Mouse (Mus musculus): ENCODE data around the gene Ptprz1. TPM values are rescaled to one million over a fixed set of nuclear protein-coding genes. Genes with fewer than 3 reads are reported as not detected.
A peak's percentile ranks its signal among the peaks of the same experiment; 100 is the strongest.

The Ptprz1 gene
- not detected in 2 replicates for total RNA-seq (2012; rRNA removed)
- not detected in 2 replicates for total RNA-seq (2014; rRNA removed)
- not detected in 2 replicates for polyA plus RNA-seq (2012; ENCODE audit: insufficient read length, low read depth)

- H3K9me3 ChIP-seq (replicated peaks; ENCODE audit: low read length), result no peaks in the 10 kb centered on the region
- no peak for DNase-seq (ENCODE audit: extremely low read depth)
These were observed at the start of gene Ptprz1 for GRCm38 (mm10) chr6:22874781-22875613. Gene Ptprz1 (plus strand): TSS chr6:22875502.

GRCm38 (mm10) chr6:22833637-22834036 lies 41.7 kb upstream of the Ptprz1 start:
- H3K4me1 ChIP-seq (ENCODE audit: control insufficient read depth in 1 of 2, insufficient read depth in 2 of 2), result peaks cover 0 to 18% of the 10 kb centered on the region in 2 experiments; a peak in 2 of 4 replicates
- no peaks in the 10 kb centered on the region for H3K36me3 ChIP-seq (replicated peaks in 1 of 2; ENCODE audit: control insufficient read depth in 1 of 2, insufficient read depth in 1 of 2, low read length in 1 of 2)
- TF ChIP-seq ZNF384 (IDR thresholded peaks at IDR 0.05; ENCODE audit: low read depth, low read length), result peak; percentile 44; the same call in 1 of the 2 replicates
- peak; percentile 80 for TF ChIP-seq BHLHE40 (IDR thresholded peaks at IDR 0.05; ENCODE audit: low read depth, low read length)
- peak; percentile 70 for TF ChIP-seq ETS1 (conservative IDR thresholded peaks at IDR 0.05; ENCODE audit: low read depth, low read length)
- no peak for TF ChIP-seq POLR2AphosphoS2 (IDR thresholded peaks at IDR 0.05; ENCODE audit: low read depth, low read length)
- TF ChIP-seq GABPA (IDR thresholded peaks at IDR 0.05; ENCODE audit: insufficient replicate concordance, low read depth, low read length), result no peak
- 0 out of 2 replicates have a peak, but pooled peaks have one; percentile 14 for TF ChIP-seq TCF12 (IDR thresholded peaks at IDR 0.05; ENCODE audit: low read depth, low read length)
- no peak for TF ChIP-seq E2F4 (IDR thresholded peaks at IDR 0.05; ENCODE audit: insufficient replicate concordance, low read depth, low read length)
- no peak for TF ChIP-seq KAT2A (IDR thresholded peaks at IDR 0.05; ENCODE audit: insufficient replicate concordance, low read length)
- H3K27ac ChIP-seq (ENCODE audit: insufficient read depth, low read depth), result no peak overlapping the region
- H3K79me2 ChIP-seq (replicated peaks; ENCODE audit: control insufficient read depth, extremely low read depth, insufficient read depth, poor library complexity, severe bottlenecking), result no peaks in the 10 kb centered on the region
- H3K4me2 ChIP-seq (ENCODE audit: insufficient read depth, low read depth, poor library complexity, severe bottlenecking), result no peak overlapping the region
- H3K9ac ChIP-seq (ENCODE audit: insufficient read depth, low read depth), result no peak overlapping the region
- no peaks in the 10 kb centered on the region for H3K9me3 ChIP-seq (replicated peaks; ENCODE audit: low read length)
- in situ Hi-C loops (cut with MboI; ENCODE audit: low pct_ligation_motif_present, low pct_unique_long_range_greater_than_20kb, low sequenced_read_pairs), result no loop called here
- H3K4me3 ChIP-seq (replicated peaks in 1 of 3; ENCODE audit: low read depth in 2 of 3, low read length in 2 of 3, poor library complexity in 1 of 3), result no peak overlapping the region
- no peaks in the 10 kb centered on the region for H3K27me3 ChIP-seq (replicated peaks)
- dilution Hi-C loops (cut with MboI; ENCODE audit: extremely low pct_ligation_motif_present, extremely low pct_unique_long_range_greater_than_20kb, low sequenced_read_pairs), result no loop called here
- DNase-seq (ENCODE audit: extremely low read depth), result peak; percentile 69

More at GRCm38 (mm10) chr6:22874781-22875613, at the start of gene Ptprz1:
- H3K79me2 ChIP-seq (replicated peaks; ENCODE audit: control insufficient read depth, extremely low read depth, insufficient read depth, poor library complexity, severe bottlenecking), result no peaks in the 10 kb centered on the region
- dilution Hi-C loops (cut with MboI; ENCODE audit: extremely low pct_ligation_motif_present, extremely low pct_unique_long_range_greater_than_20kb, low sequenced_read_pairs), result no loop called here
- in situ Hi-C loops (cut with MboI; ENCODE audit: low pct_ligation_motif_present, low pct_unique_long_range_greater_than_20kb, low sequenced_read_pairs), result no loop called here
- no peak within 1 kb of the TSS for H3K4me3 ChIP-seq (replicated peaks in 1 of 3; ENCODE audit: low read depth in 2 of 3, low read length in 2 of 3, poor library complexity in 1 of 3)
- H3K27me3 ChIP-seq (replicated peaks), result no peaks in the 10 kb centered on the region
- TF ChIP-seq MAX (IDR thresholded peaks at IDR 0.05; ENCODE audit: low read length) (no peak), ZKSCAN1 (IDR thresholded peaks at IDR 0.05; ENCODE audit: borderline replicate concordance, low read depth, low read length) (no peak), TCF12 (IDR thresholded peaks at IDR 0.05; ENCODE audit: low read depth, low read length) (no peak), POLR2A (IDR thresholded peaks at IDR 0.05; ENCODE audit: low read depth, low read length) (no peak), RCOR1 (conservative IDR thresholded peaks at IDR 0.05; ENCODE audit: low read depth, low read length) (no peak), ZC3H11A (IDR thresholded peaks at IDR 0.05; ENCODE audit: low read depth, low read length) (no peak), E2F4 (IDR thresholded peaks at IDR 0.05; ENCODE audit: insufficient replicate concordance, low read depth, low read length) (no peak), MEF2A (IDR thresholded peaks at IDR 0.05; ENCODE audit: borderline replicate concordance, low read depth, low read length) (no peak), JUN (IDR thresholded peaks at IDR 0.05; ENCODE audit: insufficient read depth, low read depth, low read length) (no peak), MXI1 (IDR thresholded peaks at IDR 0.05; ENCODE audit: low read depth, low read length) (no peak), NRF1 (IDR thresholded peaks at IDR 0.05; ENCODE audit: low read depth, low read length) (no peak), CHD2 (IDR thresholded peaks at IDR 0.05; ENCODE audit: low read length) (no peak), ETS1 (conservative IDR thresholded peaks at IDR 0.05; ENCODE audit: low read depth, low read length) (no peak)
- no peak within 1 kb of the TSS for H3K27ac ChIP-seq (ENCODE audit: insufficient read depth, low read depth)
- H3K9ac ChIP-seq (ENCODE audit: insufficient read depth, low read depth), result no peak within 1 kb of the TSS
- no peak within 1 kb of the TSS for H3K4me2 ChIP-seq (ENCODE audit: insufficient read depth, low read depth, poor library complexity, severe bottlenecking)
- H3K36me3 ChIP-seq (replicated peaks in 1 of 2; ENCODE audit: control insufficient read depth in 1 of 2, insufficient read depth in 1 of 2, low read length in 1 of 2), result no peaks in the 10 kb centered on the region
- no peaks in the 10 kb centered on the region for H3K4me1 ChIP-seq (ENCODE audit: control insufficient read depth in 1 of 2, insufficient read depth in 2 of 2)
